Mouse (Mus musculus) midbrain, embryonic 12.5 days (tissue): ENCODE measurements at regions not wholly inside any gene's neighbourhood (a gene's known extent, or its start where the extent isn't known, plus 50 kb on each side); places are given as distances from the start of the nearest gene placed in this dataset.

ENCODE experiments used
- ATAC-seq: fragments of 200-750 bp; cut with Nextera tagmentation; 2 replicates; pipeline ENCODE4 v1.8.0; 2017; ENCODE audit warnings: low read depth, moderate TSS enrichment, moderate library complexity; ENCODE audit not compliant: low FRiP score
- H3K27ac ChIP-seq: fragments of 300-500 bp; sonication (generic); replicated peaks from 2 replicates; pipeline ENCODE4 v1.5.1; 2016; ENCODE audit warnings: mild to moderate bottlenecking
- H3K27me3 ChIP-seq: fragments of 300-500 bp; sonication (generic); 2 replicates; pipeline ENCODE4 v1.6.1; 2016; ENCODE audit warnings: mild to moderate bottlenecking
- H3K36me3 ChIP-seq: fragments of 300-500 bp; sonication (generic); 2 replicates; pipeline ENCODE4 v1.6.1; 2016
- H3K4me1 ChIP-seq: fragments of 300-500 bp; sonication (generic); 2 replicates; pipeline ENCODE4 v1.6.1; 2016
- H3K4me2 ChIP-seq: fragments of 300-500 bp; sonication (generic); replicated peaks from 2 replicates; pipeline ENCODE4 v1.6.1; 2016; ENCODE audit warnings: mild to moderate bottlenecking, moderate library complexity
- H3K4me3 ChIP-seq: fragments of 300-500 bp; sonication (generic); 2 replicates; pipeline ENCODE4 v1.5.1; 2016; ENCODE audit warnings: mild to moderate bottlenecking
- H3K9ac ChIP-seq: fragments of 300-500 bp; sonication (generic); replicated peaks from 2 replicates; pipeline ENCODE4 v1.6.1; 2016; ENCODE audit warnings: mild to moderate bottlenecking, moderate library complexity
- H3K9me3 ChIP-seq: fragments of 300-500 bp; sonication (generic); 2 replicates; pipeline ENCODE4 v1.6.1; 2016; ENCODE audit warnings: mild to moderate bottlenecking
- WGBS: fragments of 180-500 bp; shearing (Covaris S2); methylation state at CpG from one replicate; pipeline ENCODE4 v1.1.7; 2016; 5-methylcytosine and 5-hydroxymethylcytosine counted together

GRCm38 (mm10) chr15:65347277-65347676, 332.6 kb upstream of the Gm21961 start:
- no peak overlapping the region for H3K9ac ChIP-seq
- no peaks in the 10 kb centered on the region for H3K4me1 ChIP-seq
- H3K27ac ChIP-seq = no peak overlapping the region
- H3K9me3 ChIP-seq = no peaks in the 10 kb centered on the region
- ATAC-seq = peak; percentile 49; the same call in 1 of the 2 replicates
- no peak overlapping the region for H3K4me3 ChIP-seq
- H3K36me3 ChIP-seq = no peaks in the 10 kb centered on the region
- H3K4me2 ChIP-seq = no peak overlapping the region
- 66% methylated on average over 3 of the region's 3 CpGs for WGBS
- H3K27me3 ChIP-seq = no peaks in the 10 kb centered on the region

DNA sequence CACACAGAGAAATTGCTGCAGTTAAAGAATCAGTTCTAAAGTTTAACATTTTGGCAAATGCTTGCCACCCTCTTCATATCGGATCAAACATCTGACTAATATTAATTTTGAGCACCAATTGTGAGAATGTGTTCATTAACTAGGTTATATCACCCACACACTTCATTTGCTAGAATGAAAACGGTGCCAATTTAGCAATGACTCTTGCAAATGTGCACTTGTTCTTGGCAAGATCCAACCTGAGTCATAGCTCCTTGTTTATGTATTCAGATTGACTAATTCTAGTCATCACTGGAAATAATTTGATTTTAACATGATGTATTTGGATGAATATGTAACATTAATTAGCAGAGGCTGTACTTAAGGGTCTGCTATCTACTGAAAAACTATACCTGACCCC, 327.8 kb upstream of the Gm21961 start:
- no peak overlapping the region for H3K4me3 ChIP-seq
- no peaks in the 10 kb centered on the region for H3K4me1 ChIP-seq
- no peak overlapping the region for H3K27ac ChIP-seq
- no peaks in the 10 kb centered on the region for H3K9me3 ChIP-seq
- H3K36me3 ChIP-seq = no peaks in the 10 kb centered on the region
- H3K9ac ChIP-seq = no peak overlapping the region
- WGBS = 81% methylated on average over 2 of the region's 2 CpGs
- ATAC-seq = no peak
- no peak overlapping the region for H3K4me2 ChIP-seq
- H3K27me3 ChIP-seq = no peaks in the 10 kb centered on the region

GRCm38 (mm10) chr15:65334076-65334475, 319.4 kb upstream of the Gm21961 start:
- Histone ChIP-seq H3K4me3 (no peak overlapping the region), H3K4me2 (no peak overlapping the region), H3K9ac (no peak overlapping the region), H3K36me3 (no peaks in the 10 kb centered on the region), H3K9me3 (no peaks in the 10 kb centered on the region), H3K27ac (no peak overlapping the region), H3K4me1 (no peaks in the 10 kb centered on the region), H3K27me3 (no peaks in the 10 kb centered on the region)
- 91% methylated on average over 2 of the region's 2 CpGs for WGBS
- no peak for ATAC-seq

- Histone ChIP-seq H3K9me3 (no peaks in the 10 kb centered on the region), H3K4me3 (no peak overlapping the region), H3K4me1 (peaks cover 4% of the 10 kb centered on the region; the same call in 1 of the 2 replicates), H3K36me3 (no peaks in the 10 kb centered on the region), H3K27me3 (no peaks in the 10 kb centered on the region), H3K27ac (no peak overlapping the region), H3K4me2 (no peak overlapping the region), H3K9ac (no peak overlapping the region)
- ATAC-seq = no peak; the same call in 1 of the 2 replicates
- WGBS = 40% methylated on average over 6 of the region's 6 CpGs
Observed at GRCm38 (mm10) chr15:65308066-65308465, 293.4 kb upstream of the Gm21961 start.

- Histone ChIP-seq H3K27me3 (no peaks in the 10 kb centered on the region), H3K9ac (no peak overlapping the region), H3K4me1 (no peaks in the 10 kb centered on the region), H3K4me3 (no peak overlapping the region), H3K4me2 (no peak overlapping the region), H3K36me3 (no peaks in the 10 kb centered on the region), H3K9me3 (no peaks in the 10 kb centered on the region), H3K27ac (no peak overlapping the region)
- ATAC-seq = no peak
Observed at GRCm38 (mm10) chr15:65258816-65259215, 244.1 kb upstream of the Gm21961 start.

GRCm38 (mm10) chr15:65222504-65222903, 207.8 kb upstream of the Gm21961 start:
- no peak overlapping the region for H3K9ac ChIP-seq
- no peaks in the 10 kb centered on the region for H3K36me3 ChIP-seq
- no peak overlapping the region for H3K27ac ChIP-seq
- H3K27me3 ChIP-seq = no peaks in the 10 kb centered on the region
- H3K4me3 ChIP-seq = no peak overlapping the region
- H3K9me3 ChIP-seq = no peaks in the 10 kb centered on the region
- no peak overlapping the region for H3K4me2 ChIP-seq
- H3K4me1 ChIP-seq = no peaks in the 10 kb centered on the region
- ATAC-seq = no peak

GRCm38 (mm10) chr15:65217908-65218307, 203.2 kb upstream of the Gm21961 start:
- ATAC-seq = no peak
- no peaks in the 10 kb centered on the region for H3K27me3 ChIP-seq
- WGBS = 86% methylated on average over 2 of the region's 2 CpGs
- H3K9ac ChIP-seq = no peak overlapping the region
- H3K4me2 ChIP-seq = no peak overlapping the region
- no peaks in the 10 kb centered on the region for H3K9me3 ChIP-seq
- H3K27ac ChIP-seq = no peak overlapping the region
- H3K4me1 ChIP-seq = no peaks in the 10 kb centered on the region
- no peaks in the 10 kb centered on the region for H3K36me3 ChIP-seq
- no peak overlapping the region for H3K4me3 ChIP-seq

- no peak for ATAC-seq
- no peak overlapping the region for H3K27ac ChIP-seq
Observed at GRCm38 (mm10) chr15:65196307-65196706, 181.6 kb upstream of the Gm21961 start.

GRCm38 (mm10) chr15:65193654-65194053, 178.9 kb upstream of the Gm21961 start:
- ATAC-seq = no peak

More at GRCm38 (mm10) chr15:65196307-65196706, 181.6 kb upstream of the Gm21961 start:
- H3K27me3 ChIP-seq = no peaks in the 10 kb centered on the region
- no peaks in the 10 kb centered on the region for H3K9me3 ChIP-seq
- no peaks in the 10 kb centered on the region for H3K4me1 ChIP-seq
- 92% methylated on average over 3 of the region's 3 CpGs for WGBS
- H3K4me2 ChIP-seq = no peak overlapping the region
- H3K9ac ChIP-seq = no peak overlapping the region
- H3K36me3 ChIP-seq = no peaks in the 10 kb centered on the region
- no peak overlapping the region for H3K4me3 ChIP-seq

More at GRCm38 (mm10) chr15:65193654-65194053, 178.9 kb upstream of the Gm21961 start:
- no peak overlapping the region for H3K4me3 ChIP-seq
- no peak overlapping the region for H3K9ac ChIP-seq
- H3K36me3 ChIP-seq = no peaks in the 10 kb centered on the region
- H3K4me2 ChIP-seq = no peak overlapping the region
- H3K4me1 ChIP-seq = no peaks in the 10 kb centered on the region
- H3K27me3 ChIP-seq = no peaks in the 10 kb centered on the region
- no peak overlapping the region for H3K27ac ChIP-seq
- no peaks in the 10 kb centered on the region for H3K9me3 ChIP-seq
- WGBS = 100% methylated on average over 1 of the region's 1 CpGs
